In the genomic region with DNA sequence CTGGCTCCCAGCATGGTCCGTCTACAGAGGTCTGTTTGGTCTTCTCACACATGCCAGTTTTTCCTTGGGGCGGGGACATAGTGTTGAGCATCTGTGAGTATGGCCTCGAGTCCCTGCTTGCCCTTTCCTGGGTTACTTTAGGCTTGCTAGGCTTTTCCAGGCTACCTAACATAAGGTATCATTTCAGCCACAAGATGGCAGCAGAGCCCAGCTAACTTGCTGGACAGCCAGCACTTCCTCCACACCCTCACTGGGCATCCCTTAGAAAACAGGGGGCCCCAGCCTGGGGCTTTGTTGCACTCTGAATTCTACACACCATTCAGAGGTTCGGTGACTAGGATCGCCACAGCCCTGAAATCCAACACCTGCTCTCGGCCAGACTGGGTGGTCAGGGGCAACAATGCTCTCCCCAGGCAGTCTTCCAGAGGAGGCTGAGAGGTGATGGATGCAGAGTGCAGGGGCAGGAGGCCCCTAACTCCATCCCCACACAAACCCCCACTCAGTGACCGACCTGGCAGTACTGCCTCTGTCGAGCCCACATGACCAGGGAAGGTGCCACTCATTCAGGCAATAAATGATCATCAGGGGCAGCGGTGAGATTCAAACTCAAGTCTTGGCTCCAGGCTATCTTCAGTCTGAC, we compare ENCODE assay signal across 7 mouse cellular contexts. TPM values are rescaled to one million over a fixed set of nuclear protein-coding genes. Genes with fewer than 3 reads are reported as not detected.
DNase-seq lines count a peak whose midpoint lies in the region; ATAC-seq lines count a peak whose summit lies in the region.

No protein-coding gene starts in this region.

- ATAC-seq in megakaryocyte progenitor cell, adult 5-6 weeks (replicated peaks; ENCODE audit: poor library complexity), result peak; percentile 92

- peak; percentile 57 for DNase-seq in T-cell, adult 2 months (ENCODE audit: low spot score)
- DNase-seq in cerebellum, adult 9-11 months, result peak; percentile 65
- DNase-seq in frontal cortex, postnatal 10 days (ENCODE audit: low spot score in 2 of 2), result peak; percentile 52 to 78
- DNase-seq in induced T-regulatory cell, adult 2 months (ENCODE audit: low read depth), result peak; percentile 88
- peak; percentile 77 to 92 for DNase-seq in left cerebral cortex, adult 18-20 months (ENCODE audit: low spot score in 2 of 2)
- DNase-seq in right cerebral cortex, postnatal 25 days, result peak; percentile 74

RNA-seq across cellular contexts. Expression of gene Akna, which starts 14.3 kb away (rescaled TPM):
- total RNA-seq in left cerebral cortex, adult 18-20 months (2021), result 1 to 10 TPM; 3.3 TPM
- total RNA-seq in megakaryocyte progenitor cell, adult 5-6 weeks (2015), result 20.9 and 26.7 TPM in 2 replicates
- total RNA-seq in megakaryocyte progenitor cell, adult 5-6 weeks (2017), result 11.8 and 13.7 TPM in 2 replicates

RNA-seq across cellular contexts. Expression of gene Orm2, which starts 55.2 kb away (rescaled TPM):
- not detected for total RNA-seq in left cerebral cortex, adult 18-20 months (2021)
- total RNA-seq in megakaryocyte progenitor cell, adult 5-6 weeks (2015), result not detected in 2 replicates
- not detected in 2 replicates for total RNA-seq in megakaryocyte progenitor cell, adult 5-6 weeks (2017)

Comparison
In these comparisons a context has a peak if more than half of its experiments do, and no peak if none do; other contexts are left out.
1. Peak in every context shown above with its lines: DNase-seq and ATAC-seq.